Mouse (Mus musculus) midbrain, embryonic 12.5 days (tissue): ENCODE measurements at regions not wholly inside any gene's neighbourhood (a gene's known extent, or its start where the extent isn't known, plus 50 kb on each side); places are given as distances from the start of the nearest gene placed in this dataset.

Experiments
- ATAC-seq: fragments of 200-750 bp; cut with Nextera tagmentation; 2 replicates; pipeline ENCODE4 v1.8.0; 2017; ENCODE audit warnings: low read depth, moderate TSS enrichment, moderate library complexity; ENCODE audit not compliant: low FRiP score
- H3K27ac ChIP-seq: fragments of 300-500 bp; sonication (generic); replicated peaks from 2 replicates; pipeline ENCODE4 v1.5.1; 2016; ENCODE audit warnings: mild to moderate bottlenecking
- H3K27me3 ChIP-seq: fragments of 300-500 bp; sonication (generic); 2 replicates; pipeline ENCODE4 v1.6.1; 2016; ENCODE audit warnings: mild to moderate bottlenecking
- H3K36me3 ChIP-seq: fragments of 300-500 bp; sonication (generic); 2 replicates; pipeline ENCODE4 v1.6.1; 2016
- H3K4me1 ChIP-seq: fragments of 300-500 bp; sonication (generic); 2 replicates; pipeline ENCODE4 v1.6.1; 2016
- H3K4me2 ChIP-seq: fragments of 300-500 bp; sonication (generic); replicated peaks from 2 replicates; pipeline ENCODE4 v1.6.1; 2016; ENCODE audit warnings: mild to moderate bottlenecking, moderate library complexity
- H3K4me3 ChIP-seq: fragments of 300-500 bp; sonication (generic); 2 replicates; pipeline ENCODE4 v1.5.1; 2016; ENCODE audit warnings: mild to moderate bottlenecking
- H3K9ac ChIP-seq: fragments of 300-500 bp; sonication (generic); replicated peaks from 2 replicates; pipeline ENCODE4 v1.6.1; 2016; ENCODE audit warnings: mild to moderate bottlenecking, moderate library complexity
- H3K9me3 ChIP-seq: fragments of 300-500 bp; sonication (generic); 2 replicates; pipeline ENCODE4 v1.6.1; 2016; ENCODE audit warnings: mild to moderate bottlenecking
- WGBS: fragments of 180-500 bp; shearing (Covaris S2); methylation state at CpG from one replicate; pipeline ENCODE4 v1.1.7; 2016; 5-methylcytosine and 5-hydroxymethylcytosine counted together

GRCm38 (mm10) chr15:14418532-14418931, 1245.1 kb upstream of the Cdh6 start:
- Histone ChIP-seq H3K4me2 (no peak overlapping the region), H3K9me3 (no peaks in the 10 kb centered on the region), H3K27me3 (no peaks in the 10 kb centered on the region), H3K9ac (no peak overlapping the region), H3K4me1 (no peaks in the 10 kb centered on the region), H3K27ac (no peak overlapping the region), H3K36me3 (no peaks in the 10 kb centered on the region), H3K4me3 (no peak overlapping the region)
- 0 out of 2 replicates have a peak, but pooled peaks have one; percentile 49 for ATAC-seq
- 44% methylated on average over 5 of the region's 5 CpGs for WGBS

DNA sequence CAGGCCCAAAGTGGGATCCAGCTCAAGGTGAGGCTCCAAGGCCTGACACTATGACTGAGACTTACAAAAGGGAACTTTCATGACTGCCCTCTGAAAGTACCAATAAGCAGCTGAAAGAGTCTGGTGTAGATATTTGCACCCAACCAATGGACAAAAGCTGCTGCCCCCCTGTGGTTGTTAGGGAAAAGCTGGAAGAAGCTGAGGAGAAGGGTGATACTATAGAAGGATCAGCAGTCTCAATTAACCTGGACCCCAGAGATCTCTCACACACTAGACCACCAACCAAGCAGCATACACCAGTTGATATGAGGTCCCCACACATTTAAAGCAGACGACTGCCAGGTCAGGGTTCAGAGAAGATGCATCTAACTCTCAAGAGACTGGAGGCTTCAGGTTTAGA, 1211.9 kb upstream of the Cdh6 start:
- Histone ChIP-seq H3K4me1 (no peaks in the 10 kb centered on the region), H3K36me3 (no peaks in the 10 kb centered on the region), H3K9me3 (no peaks in the 10 kb centered on the region), H3K4me2 (no peak overlapping the region), H3K9ac (no peak overlapping the region), H3K27me3 (no peaks in the 10 kb centered on the region), H3K27ac (no peak overlapping the region), H3K4me3 (no peak overlapping the region)
- 74% methylated on average over 1 of the region's 1 CpGs for WGBS
- no peak for ATAC-seq

DNA sequence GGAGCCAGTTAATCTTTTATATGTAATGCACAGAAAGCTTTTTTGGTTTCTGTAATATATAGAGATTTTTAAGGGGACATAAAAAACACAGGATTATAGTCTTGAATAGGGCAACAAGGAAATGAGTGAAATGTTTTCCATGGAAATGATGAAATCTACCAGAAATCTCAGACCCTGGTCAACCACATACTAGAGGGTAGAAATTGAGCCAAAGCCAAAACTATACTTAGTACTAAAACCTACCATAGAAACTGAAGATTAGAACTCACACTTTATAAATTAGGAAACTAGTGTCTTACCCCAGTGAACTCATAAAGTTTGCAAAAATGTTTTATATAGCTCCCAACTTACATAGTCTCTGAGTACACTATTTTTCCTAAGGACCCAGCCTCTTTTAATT, 1204.9 kb upstream of the Cdh6 start:
- Histone ChIP-seq H3K9ac (no peak overlapping the region), H3K4me1 (no peaks in the 10 kb centered on the region), H3K4me2 (no peak overlapping the region), H3K4me3 (no peak overlapping the region), H3K36me3 (no peaks in the 10 kb centered on the region), H3K27ac (no peak overlapping the region), H3K9me3 (no peaks in the 10 kb centered on the region), H3K27me3 (no peaks in the 10 kb centered on the region)
- no peak for ATAC-seq
